Mouse (Mus musculus): Measurements from ENCODE around the gene Tshz2.

GRCm38 (mm10) chr2:169649262-169649885 lies 16.6 kb downstream of the Tshz2 start:
- TF ChIP-seq CTCF (IDR thresholded peaks at IDR 0.05; ENCODE audit: control insufficient read depth, insufficient read depth, insufficient read length) (no peak), CEBPB (IDR thresholded peaks at IDR 0.05; ENCODE audit: low read depth) (no peak), MYOD1 (IDR thresholded peaks at IDR 0.05; ENCODE audit: control insufficient read depth, insufficient read length, low read depth) (no peak), MAX (IDR thresholded peaks at IDR 0.05) (no peak), MYOG (IDR thresholded peaks at IDR 0.05; ENCODE audit: control insufficient read depth, extremely low read depth, insufficient read length) (no peak), USF1 (IDR thresholded peaks at IDR 0.05; ENCODE audit: low read depth) (no peak)
